Mouse (Mus musculus) kidney, adult 2 months (tissue): ENCODE results near the gene Yes1. TPM values are rescaled to one million over a fixed set of nuclear protein-coding genes. Genes with fewer than 3 reads are reported as not detected.
"Not testable (repeated sequence)": the region's sequence is repeated elsewhere in the genome, so short reads cannot be mapped to it uniquely, and the experiment has no call there.

Experiments
- DNase-seq: peaks from one replicate; pipeline ENCODE4 v3.0.0; 2021
- H3K27ac ChIP-seq: fragments of 200-500 bp; 2 replicates; pipeline ENCODE4 v1.5.1; 2012; ENCODE audit warnings: low read depth, low read length, control low read depth, inconsistent platforms; ENCODE audit not compliant: insufficient read depth
- H3K27me3 ChIP-seq: fragments of 200-500 bp; replicated peaks from 2 replicates; pipeline ENCODE4 v1.6.1; 2012; ENCODE audit warnings: mild to moderate bottlenecking, moderate library complexity, low read length, inconsistent platforms; ENCODE audit not compliant: control insufficient read depth, insufficient read depth
- H3K36me3 ChIP-seq: fragments of 200-500 bp; 2 replicates; pipeline ENCODE4 v1.6.1; 2012; ENCODE audit warnings: mild to moderate bottlenecking, moderate library complexity, low read length, inconsistent platforms; ENCODE audit not compliant: control insufficient read depth, insufficient read depth
- H3K4me1 ChIP-seq: fragments of 200-500 bp; 2 replicates; pipeline ENCODE4 v1.6.1; 2011; ENCODE audit warnings: low read length; ENCODE audit not compliant: control insufficient read depth, insufficient read depth
- H3K4me3 ChIP-seq: fragments of 200-500 bp; 2 replicates; pipeline ENCODE4 v1.5.1; 2011; ENCODE audit warnings: mild to moderate bottlenecking, low read depth, low read length, control low read depth; ENCODE audit not compliant: insufficient read depth
- CTCF ChIP-seq: fragments of 200-500 bp; conservative IDR thresholded peaks from 2 replicates; pipeline ENCODE4 v1.5.1; 2011; ENCODE audit warnings: low read depth, mild to moderate bottlenecking, control low read depth, low read length, moderate library complexity, mixed read lengths; ENCODE audit not compliant: insufficient read depth, insufficient read length
- POLR2A ChIP-seq: fragments of 200-500 bp; IDR thresholded peaks from one replicate; pipeline ENCODE4 v1.6.1; 2011; ENCODE audit warnings: low read depth, low read length, control low read depth
- WGBS: fragments of 180-500 bp; shearing (Covaris S2); methylation state at CpG from one replicate; pipeline ENCODE4 v1.1.7; 2018; 5-methylcytosine and 5-hydroxymethylcytosine counted together
- polyA plus RNA-seq: library from polyadenylated mRNA; depleted of rRNA; stranded (reverse); fragments of >200 nt; gene quantifications from 2 replicates; pipeline ENCODE4 v1.2.3, GENCODE M21; 2012

The Yes1 gene
- polyA plus RNA-seq, 1 experiment, result 3.1 TPM

- Histone ChIP-seq H3K4me1 (no peaks in the 10 kb centered on the region), H3K36me3 (no peaks in the 10 kb centered on the region), H3K27me3 (no peaks in the 10 kb centered on the region), H3K27ac (peak overlapping the region; percentile 76), H3K4me3 (no peak overlapping the region)
- TF ChIP-seq CTCF (no peak), POLR2A (no peak)
- WGBS, result 11% methylated on average over 2 of the region's 2 CpGs
- DNase-seq, result peak; percentile 66
These were observed 3.1 kb upstream of the Yes1 start for GRCm38 (mm10) chr5:32607776-32608355.

- H3K36me3 ChIP-seq, result no peaks in the 10 kb centered on the region
- H3K27ac ChIP-seq, result peak overlapping the region; percentile 73; the same call in 1 of the 2 replicates
- peak; percentile 8 for DNase-seq
- H3K27me3 ChIP-seq, result no peaks in the 10 kb centered on the region
- no peak overlapping the region for H3K4me3 ChIP-seq
- H3K4me1 ChIP-seq, result no peaks in the 10 kb centered on the region
- WGBS, result 47% methylated on average over 4 of the region's 4 CpGs
- TF ChIP-seq CTCF (no peak), POLR2A (no peak)
These were observed 2.5 kb upstream of the Yes1 start for GRCm38 (mm10) chr5:32608516-32608915.

- Histone ChIP-seq H3K27ac (peak overlapping the region; percentile 92), H3K27me3 (no peaks in the 10 kb centered on the region), H3K4me1 (peaks cover 3% of the 10 kb centered on the region; the same call in 1 of the 2 replicates), H3K36me3 (no peaks in the 10 kb centered on the region), H3K4me3 (peak overlapping the region; percentile 100)
- 19% methylated on average over 21 of the region's 21 CpGs for WGBS
- DNase-seq, result peak; percentile 77
- no peak for TF ChIP-seq CTCF
- no peak for TF ChIP-seq POLR2A
These were observed 739 bp upstream of the Yes1 start for GRCm38 (mm10) chr5:32610064-32610800.

GRCm38 (mm10) chr5:32611341-32611961 is 480 bp downstream of the Yes1 start:
- Histone ChIP-seq H3K27me3 (no peaks in the 10 kb centered on the region), H3K4me3 (peak overlapping the region; percentile 100), H3K4me1 (peaks cover 3% of the 10 kb centered on the region; the same call in 1 of the 2 replicates), H3K36me3 (no peaks in the 10 kb centered on the region), H3K27ac (peak overlapping the region; percentile 85)
- WGBS, result under 1% methylated on average over 54 of the region's 54 CpGs
- TF ChIP-seq POLR2A, result no peak
- no peak for TF ChIP-seq CTCF
- DNase-seq, result no peak

GRCm38 (mm10) chr5:32614291-32614690 is 3.3 kb downstream of the Yes1 start:
- DNase-seq, result no peak
- H3K4me3 ChIP-seq, result no peak overlapping the region
- no peak overlapping the region for H3K27ac ChIP-seq
- no peak for TF ChIP-seq CTCF
- no peak for TF ChIP-seq POLR2A
- H3K36me3 ChIP-seq, result no peaks in the 10 kb centered on the region
- 75% methylated on average over 2 of the region's 2 CpGs for WGBS
- peaks cover 6% of the 10 kb centered on the region; the same call in 1 of the 2 replicates for H3K4me1 ChIP-seq
- no peaks in the 10 kb centered on the region for H3K27me3 ChIP-seq

- no peaks in the 10 kb centered on the region for H3K36me3 ChIP-seq
- peaks cover 6% of the 10 kb centered on the region; the same call in 1 of the 2 replicates for H3K4me1 ChIP-seq
- no peak for DNase-seq
- TF ChIP-seq POLR2A, result no peak
- no peak for TF ChIP-seq CTCF
- no peaks in the 10 kb centered on the region for H3K27me3 ChIP-seq
- no peak overlapping the region for H3K4me3 ChIP-seq
- 54% methylated on average over 4 of the region's 4 CpGs for WGBS
- H3K27ac ChIP-seq, result no peak overlapping the region
These were observed 3.7 kb downstream of the Yes1 start for GRCm38 (mm10) chr5:32614691-32615090.

- WGBS, result 91% methylated on average over 7 of the region's 7 CpGs
- not testable (repeated sequence) for H3K4me1 ChIP-seq, H3K27ac ChIP-seq, DNase-seq, H3K27me3 ChIP-seq, H3K36me3 ChIP-seq, H3K4me3 ChIP-seq
These were observed 5.5 kb downstream of the Yes1 start for GRCm38 (mm10) chr5:32616489-32616888.
